Mouse (Mus musculus): Measurements from ENCODE around the gene Ptprg.

- TF ChIP-seq CTCF (IDR thresholded peaks at IDR 0.05; ENCODE audit: borderline replicate concordance, insufficient read depth, low read length), result no peak
- no peak for TF ChIP-seq POLR2A (IDR thresholded peaks at IDR 0.05; ENCODE audit: low read depth, low read length)
Measured at GRCm38 (mm10) chr14:11754656-11755055, 201.3 kb downstream of the Ptprg start.

All from embryonic fibroblast, embryonic 13.5 days (primary cell).